Mouse (Mus musculus): ENCODE measurements around the gene Skap1.
"Not testable (repeated sequence)": the region's sequence is repeated elsewhere in the genome, so short reads cannot be mapped to it uniquely, and the experiment has no call there.

Gene Skap1

GRCm38 (mm10) chr11:96764511-96765350 is 300.3 kb downstream of the Skap1 start:
- H3K36me3 ChIP-seq (ENCODE audit: control insufficient read depth, insufficient read depth, low read length, poor library complexity, severe bottlenecking), result peaks cover 9% of the 10 kb centered on the region
- no peak for DNase-seq (ENCODE audit: low read depth, low spot score)

GRCm38 (mm10) chr11:96765645-96766044 is 301.3 kb downstream of the Skap1 start:
- Histone ChIP-seq H3K27me3 (ENCODE audit: control insufficient read depth, insufficient read depth, low read length, poor library complexity, severe bottlenecking) (no peaks in the 10 kb centered on the region), H3K36me3 (ENCODE audit: control insufficient read depth, insufficient read depth, low read length, poor library complexity, severe bottlenecking) (peaks cover 14% of the 10 kb centered on the region)
- peak; percentile 53 for DNase-seq (ENCODE audit: low read depth, low spot score)

More at GRCm38 (mm10) chr11:96764511-96765350, 300.3 kb downstream of the Skap1 start:
- H3K27me3 ChIP-seq (ENCODE audit: control insufficient read depth, insufficient read depth, low read length, poor library complexity, severe bottlenecking), result no peaks in the 10 kb centered on the region

GRCm38 (mm10) chr11:96766555-96766954 is 302.2 kb downstream of the Skap1 start:
- DNase-seq (ENCODE audit: low read depth, low spot score), result no peak
- no peaks in the 10 kb centered on the region for H3K27me3 ChIP-seq (ENCODE audit: control insufficient read depth, insufficient read depth, low read length, poor library complexity, severe bottlenecking)

GRCm38 (mm10) chr11:96767096-96767495 is 302.7 kb downstream of the Skap1 start:
- Histone ChIP-seq H3K27me3 (ENCODE audit: control insufficient read depth, insufficient read depth, low read length, poor library complexity, severe bottlenecking) (no peaks in the 10 kb centered on the region), H3K36me3 (ENCODE audit: control insufficient read depth, insufficient read depth, low read length, poor library complexity, severe bottlenecking) (peaks cover 18% of the 10 kb centered on the region)
- DNase-seq (ENCODE audit: low read depth, low spot score), result no peak

More at GRCm38 (mm10) chr11:96766555-96766954, 302.2 kb downstream of the Skap1 start:
- peaks cover 18% of the 10 kb centered on the region for H3K36me3 ChIP-seq (ENCODE audit: control insufficient read depth, insufficient read depth, low read length, poor library complexity, severe bottlenecking)

GRCm38 (mm10) chr11:96768240-96768639 is 303.8 kb downstream of the Skap1 start:
- Histone ChIP-seq H3K27me3 (ENCODE audit: control insufficient read depth, insufficient read depth, low read length, poor library complexity, severe bottlenecking) (no peaks in the 10 kb centered on the region), H3K36me3 (ENCODE audit: control insufficient read depth, insufficient read depth, low read length, poor library complexity, severe bottlenecking) (peaks cover 19% of the 10 kb centered on the region)
- DNase-seq (ENCODE audit: low read depth, low spot score), result no peak

GRCm38 (mm10) chr11:96771274-96771975 is 307.0 kb downstream of the Skap1 start:
- Histone ChIP-seq H3K27me3 (ENCODE audit: control insufficient read depth, insufficient read depth, low read length, poor library complexity, severe bottlenecking) (no peaks in the 10 kb centered on the region), H3K36me3 (ENCODE audit: control insufficient read depth, insufficient read depth, low read length, poor library complexity, severe bottlenecking) (peaks cover 19% of the 10 kb centered on the region)
- no peak for DNase-seq (ENCODE audit: low read depth, low spot score)

GRCm38 (mm10) chr11:96772413-96772812 is 308.0 kb downstream of the Skap1 start:
- peaks cover 19% of the 10 kb centered on the region for H3K36me3 ChIP-seq (ENCODE audit: control insufficient read depth, insufficient read depth, low read length, poor library complexity, severe bottlenecking)
- DNase-seq (ENCODE audit: low read depth, low spot score), result no peak
- H3K27me3 ChIP-seq (ENCODE audit: control insufficient read depth, insufficient read depth, low read length, poor library complexity, severe bottlenecking), result no peaks in the 10 kb centered on the region

- peaks cover 11% of the 10 kb centered on the region for H3K36me3 ChIP-seq (ENCODE audit: control insufficient read depth, insufficient read depth, low read length, poor library complexity, severe bottlenecking)
- no peaks in the 10 kb centered on the region for H3K27me3 ChIP-seq (ENCODE audit: control insufficient read depth, insufficient read depth, low read length, poor library complexity, severe bottlenecking)
- peak; percentile 74 for DNase-seq (ENCODE audit: low read depth, low spot score)
Observed at GRCm38 (mm10) chr11:96774536-96774935, 310.1 kb downstream of the Skap1 start.

- H3K36me3 ChIP-seq (ENCODE audit: control insufficient read depth, insufficient read depth, low read length, poor library complexity, severe bottlenecking), result peaks cover 10% of the 10 kb centered on the region
- H3K27me3 ChIP-seq (ENCODE audit: control insufficient read depth, insufficient read depth, low read length, poor library complexity, severe bottlenecking), result no peaks in the 10 kb centered on the region
- DNase-seq (ENCODE audit: low read depth, low spot score), result no peak
Observed at GRCm38 (mm10) chr11:96775063-96775462, 310.7 kb downstream of the Skap1 start.

GRCm38 (mm10) chr11:96775665-96776064 is 311.3 kb downstream of the Skap1 start:
- peak; percentile 18 for DNase-seq (ENCODE audit: low read depth, low spot score)
- no peaks in the 10 kb centered on the region for H3K27me3 ChIP-seq (ENCODE audit: control insufficient read depth, insufficient read depth, low read length, poor library complexity, severe bottlenecking)

GRCm38 (mm10) chr11:96776068-96776467 is 311.7 kb downstream of the Skap1 start:
- DNase-seq (ENCODE audit: low read depth, low spot score), result peak; percentile 41
- H3K27me3 ChIP-seq (ENCODE audit: control insufficient read depth, insufficient read depth, low read length, poor library complexity, severe bottlenecking), result no peaks in the 10 kb centered on the region
- H3K36me3 ChIP-seq (ENCODE audit: control insufficient read depth, insufficient read depth, low read length, poor library complexity, severe bottlenecking), result peaks cover 3% of the 10 kb centered on the region; the same call in 1 of the 2 replicates

More at GRCm38 (mm10) chr11:96775665-96776064, 311.3 kb downstream of the Skap1 start:
- H3K36me3 ChIP-seq (ENCODE audit: control insufficient read depth, insufficient read depth, low read length, poor library complexity, severe bottlenecking), result peaks cover 5% of the 10 kb centered on the region; the same call in 1 of the 2 replicates

GRCm38 (mm10) chr11:96776968-96777962 is 312.9 kb downstream of the Skap1 start, which contains the start of gene Snx11:
TSS of gene Snx11 (minus strand) at chr11:96777559.
- peaks cover 2% of the 10 kb centered on the region; the same call in 1 of the 2 replicates for H3K36me3 ChIP-seq (ENCODE audit: control insufficient read depth, insufficient read depth, low read length, poor library complexity, severe bottlenecking)
- DNase-seq (ENCODE audit: low read depth, low spot score), result peak; percentile 99
- no peaks in the 10 kb centered on the region for H3K27me3 ChIP-seq (ENCODE audit: control insufficient read depth, insufficient read depth, low read length, poor library complexity, severe bottlenecking)

- not testable (repeated sequence) for H3K36me3 ChIP-seq (ENCODE audit: control insufficient read depth, insufficient read depth, low read length, poor library complexity, severe bottlenecking); DNase-seq (ENCODE audit: low read depth, low spot score); H3K27me3 ChIP-seq (ENCODE audit: control insufficient read depth, insufficient read depth, low read length, poor library complexity, severe bottlenecking)
Observed at GRCm38 (mm10) chr11:96778061-96778627, 313.8 kb downstream of the Skap1 start.

- no peaks in the 10 kb centered on the region for H3K36me3 ChIP-seq (ENCODE audit: control insufficient read depth, insufficient read depth, low read length, poor library complexity, severe bottlenecking)
- no peaks in the 10 kb centered on the region for H3K27me3 ChIP-seq (ENCODE audit: control insufficient read depth, insufficient read depth, low read length, poor library complexity, severe bottlenecking)
- no peak for DNase-seq (ENCODE audit: low read depth, low spot score)
Observed at GRCm38 (mm10) chr11:96780306-96780705, 315.9 kb downstream of the Skap1 start.

Measured in splenic B cell, adult 2 months (primary cell).